Mouse (Mus musculus) C2C12 (cell line): ENCODE measurements around the gene Ric8b.

Experiments used
- CTCF ChIP-seq: IDR thresholded peaks from one replicate; pipeline ENCODE4 v1.5.1; 2011; ENCODE audit not compliant: control insufficient read depth, insufficient read depth, insufficient read length
- MAX ChIP-seq: IDR thresholded peaks from one replicate; pipeline ENCODE4 v1.6.1; 2011; ENCODE audit warnings: mild to moderate bottlenecking, control low read depth
- MYOG ChIP-seq: IDR thresholded peaks from one replicate; pipeline ENCODE4 v1.6.1; 2011; ENCODE audit not compliant: control insufficient read depth, insufficient read length; ENCODE audit errors: extremely low read depth
- USF1 ChIP-seq: IDR thresholded peaks from one replicate; pipeline ENCODE4 v1.6.1; 2011; ENCODE audit warnings: low read depth, mild to moderate bottlenecking, control low read depth, moderate library complexity

DNA sequence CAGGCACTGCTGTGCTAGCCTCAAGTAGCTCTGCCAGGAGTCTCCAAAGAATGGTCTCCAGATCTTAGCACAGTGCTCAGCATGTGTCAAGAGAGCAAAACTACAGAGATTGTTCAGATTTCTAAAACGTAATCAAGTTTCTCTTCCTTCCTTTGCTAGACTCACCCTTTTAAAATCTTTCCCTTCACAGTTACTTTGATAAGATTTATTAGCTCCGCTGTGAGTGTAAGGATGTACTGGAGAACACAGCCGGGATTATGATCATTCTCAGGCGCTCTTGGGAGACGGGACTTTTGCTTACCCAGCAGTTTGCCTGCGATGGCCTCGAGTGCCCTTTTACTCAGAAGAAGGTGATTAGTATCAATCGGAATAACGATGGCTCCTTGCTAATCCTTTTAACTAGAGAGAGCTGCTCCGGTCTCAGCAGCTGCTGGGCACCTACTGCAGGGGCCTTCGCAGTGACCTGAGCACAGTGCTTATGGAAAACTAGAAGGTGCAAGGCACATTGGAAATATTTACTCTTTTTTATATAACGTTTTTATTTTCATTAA lies 43.0 kb downstream of the Ric8b start:
- TF ChIP-seq CTCF (no peak), USF1 (no peak), MYOG (no peak), MAX (no peak)
